Comparison of ENCODE assay signal across 19 mouse cellular contexts in the genomic region with DNA sequence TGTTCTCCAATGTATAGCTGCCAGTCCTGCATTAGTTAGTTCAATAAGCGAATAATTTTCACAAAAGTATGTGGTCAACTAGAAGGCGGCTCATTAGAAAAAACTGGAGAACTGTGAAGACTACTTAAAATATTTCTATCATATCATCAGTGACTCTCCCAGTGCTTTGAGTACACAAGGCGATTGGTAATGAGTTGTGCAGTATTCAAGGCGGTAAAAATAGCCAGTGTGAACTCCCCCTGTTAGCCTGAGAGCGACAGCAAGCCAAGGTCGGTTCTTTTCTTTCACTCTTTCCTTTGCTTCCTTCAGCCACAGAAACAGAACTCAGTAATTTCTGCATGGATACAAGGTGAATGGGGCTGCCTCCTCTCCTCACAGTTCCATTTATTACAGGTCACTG. TPM values are rescaled to one million over a fixed set of nuclear protein-coding genes. Genes with fewer than 3 reads are reported as not detected.
"Had no signal": no experiment of that assay in that cellular context is flagged by ENCODE, and none has a peak within 500 bp of the region (broad histone marks: within the 10 kb centered on the region; RNA-seq: fewer than 3 reads in every experiment).

No protein-coding gene starts in this region.

- DNase-seq: kidney, postnatal 10 days; kidney, postnatal 36 days; layer of hippocampus, postnatal 36 days; liver, embryonic 13.5 days; lung, adult 2 months; retina, postnatal 1 day; right cerebral cortex, postnatal 25 days; spleen, adult 18-20 months; thymus, postnatal 25 days had no signal

- H3K4me3 ChIP-seq: left cerebral cortex, adult 2 months; liver, embryonic 13.5 days; midbrain, embryonic 12.5 days; midbrain, embryonic 15.5 days; myocyte; neural tube, embryonic 13.5 days; stomach, embryonic 15.5 days had no signal

- H3K9ac ChIP-seq: liver, embryonic 13.5 days; midbrain, embryonic 12.5 days; midbrain, embryonic 15.5 days; neural tube, embryonic 13.5 days; stomach, embryonic 15.5 days had no signal

- ATAC-seq: midbrain, embryonic 15.5 days had no signal

- H3K27ac ChIP-seq: left cerebral cortex, adult 2 months; liver, embryonic 13.5 days; macrophage; midbrain, embryonic 12.5 days; midbrain, embryonic 15.5 days; neural tube, embryonic 13.5 days; stomach, embryonic 15.5 days had no signal

- H3K9me3 ChIP-seq: liver, embryonic 13.5 days; midbrain, embryonic 12.5 days; midbrain, embryonic 15.5 days; neural tube, embryonic 13.5 days; stomach, embryonic 15.5 days had no signal

- H3K4me1 ChIP-seq: liver, embryonic 13.5 days; midbrain, embryonic 12.5 days; neural tube, embryonic 13.5 days; stomach, embryonic 15.5 days had no signal

- H3K4me2 ChIP-seq: liver, embryonic 13.5 days; midbrain, embryonic 12.5 days; midbrain, embryonic 15.5 days; neural tube, embryonic 13.5 days; stomach, embryonic 15.5 days had no signal

- H3K27me3 ChIP-seq: liver, embryonic 13.5 days; midbrain, embryonic 12.5 days; midbrain, embryonic 15.5 days; neural tube, embryonic 13.5 days; stomach, embryonic 15.5 days had no signal

- H3K36me3 ChIP-seq: liver, embryonic 13.5 days; midbrain, embryonic 12.5 days; midbrain, embryonic 15.5 days; neural tube, embryonic 13.5 days; stomach, embryonic 15.5 days had no signal

RNA-seq across cellular contexts. Expression of a gene that starts 22.1 kb away (rescaled TPM):
- total RNA-seq: megakaryocyte, adult 5-6 weeks; neutrophil, adult 5-6 weeks had no signal
- polyA plus RNA-seq: liver, embryonic 13.5 days; liver, embryonic 16.5 days; macrophage; myocyte had no signal
